Mouse (Mus musculus): ENCODE measurements around the gene Zfand3. TPM values are rescaled to one million over a fixed set of nuclear protein-coding genes. Genes with fewer than 3 reads are reported as not detected.

The Zfand3 gene
- polyA plus RNA-seq (2015; fragmentation: Nextera tagmentation; extraction: Ambion mirVana), result 55.6 and 62.0 TPM in 2 replicates

GRCm38 (mm10) chr17:30004203-30005102, at the start of gene Zfand3:
Gene Zfand3 (plus strand): TSS chr17:30004733.
- Histone ChIP-seq H3K9ac (replicated peaks) (peak within 1 kb of the TSS; percentile 88), H3K4me3 (replicated peaks) (peak within 1 kb of the TSS; percentile 68), H3K27ac (replicated peaks) (peak within 1 kb of the TSS; percentile 99), H3K36me3 (no peaks in the 10 kb centered on the region), H3K27me3 (replicated peaks) (no peaks in the 10 kb centered on the region), H3K9me3 (replicated peaks) (no peaks in the 10 kb centered on the region), H3K4me1 (peaks cover 42% of the 10 kb centered on the region), H3K4me2 (peak within 1 kb of the TSS; percentile 81)
- WGBS, result 0% methylated on average over 54 of the region's 93 CpGs
- peak; percentile 92 for ATAC-seq (ENCODE audit: low FRiP score)

- H3K4me2 ChIP-seq, result no peak overlapping the region
- H3K4me3 ChIP-seq (replicated peaks), result no peak overlapping the region
- no peaks in the 10 kb centered on the region for H3K9me3 ChIP-seq (replicated peaks)
- no peaks in the 10 kb centered on the region for H3K27me3 ChIP-seq (replicated peaks)
- no peaks in the 10 kb centered on the region for H3K36me3 ChIP-seq
- H3K4me1 ChIP-seq, result peaks cover 4% of the 10 kb centered on the region; the same call in 1 of the 2 replicates
- 76% methylated on average over 8 of the region's 8 CpGs for WGBS
- ATAC-seq (ENCODE audit: low FRiP score), result no peak
- no peak overlapping the region for H3K27ac ChIP-seq (replicated peaks)
- H3K9ac ChIP-seq (replicated peaks), result no peak overlapping the region
Observed at GRCm38 (mm10) chr17:29955880-29956279, 48.7 kb upstream of the Zfand3 start.

GRCm38 (mm10) chr17:29963730-29964259, 40.7 kb upstream of the Zfand3 start:
- Histone ChIP-seq H3K4me3 (replicated peaks) (no peak overlapping the region), H3K36me3 (no peaks in the 10 kb centered on the region), H3K27me3 (replicated peaks) (peaks cover 5% of the 10 kb centered on the region; the same call in 1 of the 2 replicates), H3K27ac (replicated peaks) (no peak overlapping the region), H3K4me1 (peaks cover 30% of the 10 kb centered on the region), H3K4me2 (peak overlapping the region; percentile 36), H3K9ac (replicated peaks) (0 out of 2 replicates have a peak overlapping the region, but pooled peaks have one; percentile 17), H3K9me3 (replicated peaks) (no peaks in the 10 kb centered on the region)
- 6% methylated on average over 11 of the region's 11 CpGs for WGBS
- peak; percentile 38; the same call in 1 of the 2 replicates for ATAC-seq (ENCODE audit: low FRiP score)

GRCm38 (mm10) chr17:29965506-29965905, 39.0 kb upstream of the Zfand3 start:
- H3K9me3 ChIP-seq (replicated peaks), result no peaks in the 10 kb centered on the region
- peaks cover 5% of the 10 kb centered on the region; the same call in 1 of the 2 replicates for H3K27me3 ChIP-seq (replicated peaks)
- no peak overlapping the region for H3K4me2 ChIP-seq
- no peak for ATAC-seq (ENCODE audit: low FRiP score)
- no peaks in the 10 kb centered on the region for H3K36me3 ChIP-seq
- H3K4me1 ChIP-seq, result peaks cover 38% of the 10 kb centered on the region
- no peak overlapping the region for H3K27ac ChIP-seq (replicated peaks)
- WGBS, result 7% methylated on average over 5 of the region's 5 CpGs
- H3K4me3 ChIP-seq (replicated peaks), result no peak overlapping the region
- no peak overlapping the region for H3K9ac ChIP-seq (replicated peaks)

GRCm38 (mm10) chr17:29970037-29970555, 34.4 kb upstream of the Zfand3 start, which contains the start of gene Mdga1:
Gene Mdga1 (minus strand): TSS chr17:29970087.
- ATAC-seq (ENCODE audit: low FRiP score), result no peak

GRCm38 (mm10) chr17:29971761-29972432, 32.6 kb upstream of the Zfand3 start:
- WGBS, result 48% methylated on average over 15 of the region's 15 CpGs
- Histone ChIP-seq H3K9me3 (replicated peaks) (no peaks in the 10 kb centered on the region), H3K36me3 (no peaks in the 10 kb centered on the region), H3K4me3 (replicated peaks) (no peak overlapping the region), H3K9ac (replicated peaks) (no peak overlapping the region), H3K27me3 (replicated peaks) (no peaks in the 10 kb centered on the region), H3K27ac (replicated peaks) (no peak overlapping the region), H3K4me2 (no peak overlapping the region), H3K4me1 (peaks cover 14% of the 10 kb centered on the region; the same call in 1 of the 2 replicates)
- ATAC-seq (ENCODE audit: low FRiP score), result no peak

More at GRCm38 (mm10) chr17:29970037-29970555, 34.4 kb upstream of the Zfand3 start, which contains the start of gene Mdga1:
- H3K27me3 ChIP-seq (replicated peaks), result no peaks in the 10 kb centered on the region
- 47% methylated on average over 7 of the region's 7 CpGs for WGBS
- no peak within 1 kb of the TSS for H3K27ac ChIP-seq (replicated peaks)
- H3K4me2 ChIP-seq, result no peak within 1 kb of the TSS
- no peaks in the 10 kb centered on the region for H3K36me3 ChIP-seq
- H3K4me1 ChIP-seq, result peaks cover 21% of the 10 kb centered on the region
- no peak within 1 kb of the TSS for H3K4me3 ChIP-seq (replicated peaks)
- no peaks in the 10 kb centered on the region for H3K9me3 ChIP-seq (replicated peaks)
- no peak within 1 kb of the TSS for H3K9ac ChIP-seq (replicated peaks)

GRCm38 (mm10) chr17:29973226-29973625, 31.3 kb upstream of the Zfand3 start:
- no peaks in the 10 kb centered on the region for H3K27me3 ChIP-seq (replicated peaks)
- no peak for ATAC-seq (ENCODE audit: low FRiP score)
- H3K36me3 ChIP-seq, result no peaks in the 10 kb centered on the region
- no peak overlapping the region for H3K27ac ChIP-seq (replicated peaks)
- H3K9ac ChIP-seq (replicated peaks), result no peak overlapping the region
- no peak overlapping the region for H3K4me3 ChIP-seq (replicated peaks)
- no peak overlapping the region for H3K4me2 ChIP-seq
- H3K4me1 ChIP-seq, result peaks cover 14% of the 10 kb centered on the region; the same call in 1 of the 2 replicates
- no peaks in the 10 kb centered on the region for H3K9me3 ChIP-seq (replicated peaks)
- 92% methylated on average over 7 of the region's 7 CpGs for WGBS

- no peak overlapping the region for H3K4me2 ChIP-seq
- WGBS, result 9% methylated on average over 8 of the region's 8 CpGs
- peaks cover 6% of the 10 kb centered on the region; the same call in 1 of the 2 replicates for H3K4me1 ChIP-seq
- H3K9me3 ChIP-seq (replicated peaks), result no peaks in the 10 kb centered on the region
- H3K9ac ChIP-seq (replicated peaks), result no peak overlapping the region
- ATAC-seq (ENCODE audit: low FRiP score), result no peak
- no peak overlapping the region for H3K4me3 ChIP-seq (replicated peaks)
- H3K27me3 ChIP-seq (replicated peaks), result no peaks in the 10 kb centered on the region
- H3K27ac ChIP-seq (replicated peaks), result no peak overlapping the region
- no peaks in the 10 kb centered on the region for H3K36me3 ChIP-seq
Observed at GRCm38 (mm10) chr17:29975731-29976130, 28.8 kb upstream of the Zfand3 start.

GRCm38 (mm10) chr17:29979020-29979419, 25.5 kb upstream of the Zfand3 start:
- no peak overlapping the region for H3K4me2 ChIP-seq
- no peak for ATAC-seq (ENCODE audit: low FRiP score)
- H3K9ac ChIP-seq (replicated peaks), result no peak overlapping the region
- no peaks in the 10 kb centered on the region for H3K27me3 ChIP-seq (replicated peaks)
- H3K9me3 ChIP-seq (replicated peaks), result no peaks in the 10 kb centered on the region
- 54% methylated on average over 4 of the region's 4 CpGs for WGBS
- H3K36me3 ChIP-seq, result no peaks in the 10 kb centered on the region
- H3K27ac ChIP-seq (replicated peaks), result no peak overlapping the region
- peaks cover 6% of the 10 kb centered on the region; the same call in 1 of the 2 replicates for H3K4me1 ChIP-seq
- H3K4me3 ChIP-seq (replicated peaks), result no peak overlapping the region

- no peak overlapping the region for H3K27ac ChIP-seq (replicated peaks)
- ATAC-seq (ENCODE audit: low FRiP score), result no peak
- 87% methylated on average over 7 of the region's 7 CpGs for WGBS
- H3K9ac ChIP-seq (replicated peaks), result no peak overlapping the region
- H3K4me1 ChIP-seq, result peaks cover 6% of the 10 kb centered on the region; the same call in 1 of the 2 replicates
- H3K27me3 ChIP-seq (replicated peaks), result no peaks in the 10 kb centered on the region
- no peak overlapping the region for H3K4me3 ChIP-seq (replicated peaks)
- H3K9me3 ChIP-seq (replicated peaks), result no peaks in the 10 kb centered on the region
- H3K4me2 ChIP-seq, result no peak overlapping the region
- no peaks in the 10 kb centered on the region for H3K36me3 ChIP-seq
Observed at GRCm38 (mm10) chr17:29979841-29980240, 24.7 kb upstream of the Zfand3 start.

GRCm38 (mm10) chr17:29981568-29981967, 23.0 kb upstream of the Zfand3 start:
- ATAC-seq (ENCODE audit: low FRiP score), result no peak
- H3K9ac ChIP-seq (replicated peaks), result no peak overlapping the region

More at GRCm38 (mm10) chr17:29981568-29981967, 23.0 kb upstream of the Zfand3 start:
- H3K4me1 ChIP-seq, result no peaks in the 10 kb centered on the region
- H3K27me3 ChIP-seq (replicated peaks), result no peaks in the 10 kb centered on the region
- H3K4me3 ChIP-seq (replicated peaks), result no peak overlapping the region
- 71% methylated on average over 8 of the region's 8 CpGs for WGBS
- H3K27ac ChIP-seq (replicated peaks), result no peak overlapping the region
- H3K36me3 ChIP-seq, result no peaks in the 10 kb centered on the region
- H3K4me2 ChIP-seq, result no peak overlapping the region
- H3K9me3 ChIP-seq (replicated peaks), result no peaks in the 10 kb centered on the region

All from neural tube, embryonic 15.5 days (tissue).